Mouse (Mus musculus) effector memory CD4-positive, alpha-beta T cell, adult 7 months (primary cell): Measurements from ENCODE around the gene Scd1. TPM values are rescaled to one million over a fixed set of nuclear protein-coding genes. Genes with fewer than 3 reads are reported as not detected.

ENCODE experiments used
- polyA plus RNA-seq: library from polyadenylated mRNA; unstranded; fragments of 100-300 nt; shearing (Covaris generic); gene quantifications from one replicate; pipeline ENCODE4 v1.2.1, GENCODE M21; 2017

Scd1 gene
- not detected for polyA plus RNA-seq

DNA sequence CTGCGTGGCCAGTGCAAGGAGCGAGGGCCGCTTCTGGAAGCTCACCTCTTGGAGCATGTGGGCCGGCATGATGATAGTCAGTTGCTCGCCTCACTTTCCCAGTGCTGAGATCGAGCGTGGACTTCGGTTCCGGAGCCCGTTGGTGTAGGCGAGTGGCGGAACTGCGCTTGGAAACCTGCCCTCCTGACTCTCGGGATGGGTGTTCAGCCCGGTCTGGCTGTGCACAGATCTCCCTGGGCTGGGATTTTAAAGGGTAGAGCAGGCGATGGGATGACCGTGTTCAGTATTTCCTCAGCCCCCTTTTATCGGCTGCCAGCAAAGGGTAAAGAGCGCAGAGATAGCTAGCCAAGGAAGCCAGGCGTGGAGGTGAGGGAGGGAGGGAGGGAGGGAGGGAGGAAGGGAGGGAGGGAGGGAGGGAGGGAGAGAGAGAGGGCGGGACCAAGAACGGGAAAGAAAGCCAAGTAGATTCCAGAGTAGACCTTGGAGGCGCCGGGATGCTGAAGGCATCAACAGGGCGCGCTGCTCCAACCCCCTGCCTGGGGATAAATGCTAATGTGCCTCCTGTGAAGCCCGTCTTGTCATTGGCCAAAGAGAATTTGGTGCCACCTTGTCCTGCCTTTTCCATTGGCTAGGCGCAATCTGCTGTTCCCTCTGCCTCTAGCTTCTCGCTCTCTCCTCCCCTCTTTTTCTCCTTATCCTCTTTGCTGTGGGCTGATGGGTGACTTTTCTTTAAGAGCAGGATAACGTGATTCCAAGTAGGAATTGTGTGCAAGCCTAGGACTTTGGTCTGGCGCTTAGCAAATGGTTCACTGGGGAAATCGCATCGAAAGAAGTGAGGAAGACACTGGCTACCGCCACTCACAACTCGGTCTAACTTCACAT is at the start of gene Scd1:
Scd1 (minus strand) TSS at position 539 of the 882 bp plus-strand sequence.

Other genes starting within 250 kb of the Scd1 start
- 0.45 TPM for gene Pkd2l1, start 215.4 kb downstream of the Scd1 start, polyA plus RNA-seq
- not detected for gene Scd3, start 204.6 kb downstream of the Scd1 start, polyA plus RNA-seq
- 13.7 TPM for gene Scd2, start 114.2 kb downstream of the Scd1 start, polyA plus RNA-seq
- gene Scd4, start 74.8 kb downstream of the Scd1 start, polyA plus RNA-seq: 0.23 TPM
- 0.48 TPM for gene Wnt8b, start 85.6 kb upstream of the Scd1 start, polyA plus RNA-seq
- gene Sec31b, start 138.0 kb upstream of the Scd1 start, polyA plus RNA-seq: 2.0 TPM
- not detected for gene Gm20538, start 145.0 kb upstream of the Scd1 start, polyA plus RNA-seq
- gene Ndufb8, start 147.6 kb upstream of the Scd1 start, polyA plus RNA-seq: 188 TPM
- gene Hif1an, start 155.0 kb upstream of the Scd1 start, polyA plus RNA-seq: 43.4 TPM